Mouse (Mus musculus) layer of hippocampus, postnatal 10 days (tissue): ENCODE measurements at regions not wholly inside any gene's neighbourhood (a gene's known extent, or its start where the extent isn't known, plus 50 kb on each side); places are given as distances from the start of the nearest gene placed in this dataset.
"Not testable (repeated sequence)": the region's sequence is repeated elsewhere in the genome, so short reads cannot be mapped to it uniquely, and the experiment has no call there.

ENCODE experiments used
- DNase-seq, 2 experiments: peaks; one replicate each; pipeline ENCODE4 v3.0.0; 2021; ENCODE audit warnings: low spot score in 2 of 2

DNA sequence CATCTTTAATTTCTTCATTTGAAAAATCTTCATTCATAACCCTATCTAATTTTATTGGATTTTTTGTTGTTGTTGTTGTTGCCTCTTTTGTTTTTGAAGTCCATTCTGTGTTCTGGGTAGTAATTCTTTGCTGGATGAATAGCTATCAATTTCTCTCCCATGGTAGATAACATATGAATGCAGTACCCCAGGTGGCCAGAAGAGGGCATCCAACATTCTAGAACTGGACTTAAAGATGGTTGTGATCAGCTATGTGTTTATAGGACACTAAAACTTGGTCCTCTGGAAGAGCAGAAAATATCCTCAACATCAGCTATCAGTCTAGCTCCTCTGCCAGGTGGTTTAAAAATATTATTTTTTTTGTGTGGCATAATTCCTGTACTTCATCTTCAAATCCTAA, 73.0 kb downstream of the Prl2c3 start:
- DNase-seq: not testable (repeated sequence)

DNA sequence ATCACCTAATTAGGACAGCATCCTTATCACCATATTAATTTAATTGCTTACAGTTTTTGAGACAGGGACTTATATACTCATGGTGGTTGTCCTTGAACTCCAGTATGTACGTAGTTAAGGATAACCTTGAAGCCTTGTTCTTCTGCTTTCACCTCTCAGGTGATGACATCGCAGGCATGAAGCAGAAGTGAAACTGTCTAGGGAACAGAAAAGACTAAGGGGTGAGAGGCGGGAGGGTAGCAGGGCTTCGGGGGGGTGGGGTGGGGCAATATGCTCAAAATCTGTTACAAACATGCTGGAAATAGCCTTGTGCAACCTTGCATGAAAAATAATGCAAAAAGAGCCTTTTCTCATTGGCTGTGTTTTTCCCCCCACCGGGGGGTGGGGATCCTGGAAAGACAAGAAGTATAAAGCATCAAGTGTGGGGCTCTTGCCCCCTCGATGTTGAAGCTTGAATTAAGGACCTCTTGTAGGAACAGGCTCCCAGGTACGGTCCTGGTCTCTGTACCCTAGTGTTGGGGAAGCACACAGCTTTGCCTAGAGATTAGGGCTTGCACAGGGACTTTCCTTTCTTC, 81.8 kb downstream of the Prl2c3 start:
- DNase-seq: not testable (repeated sequence)

DNA sequence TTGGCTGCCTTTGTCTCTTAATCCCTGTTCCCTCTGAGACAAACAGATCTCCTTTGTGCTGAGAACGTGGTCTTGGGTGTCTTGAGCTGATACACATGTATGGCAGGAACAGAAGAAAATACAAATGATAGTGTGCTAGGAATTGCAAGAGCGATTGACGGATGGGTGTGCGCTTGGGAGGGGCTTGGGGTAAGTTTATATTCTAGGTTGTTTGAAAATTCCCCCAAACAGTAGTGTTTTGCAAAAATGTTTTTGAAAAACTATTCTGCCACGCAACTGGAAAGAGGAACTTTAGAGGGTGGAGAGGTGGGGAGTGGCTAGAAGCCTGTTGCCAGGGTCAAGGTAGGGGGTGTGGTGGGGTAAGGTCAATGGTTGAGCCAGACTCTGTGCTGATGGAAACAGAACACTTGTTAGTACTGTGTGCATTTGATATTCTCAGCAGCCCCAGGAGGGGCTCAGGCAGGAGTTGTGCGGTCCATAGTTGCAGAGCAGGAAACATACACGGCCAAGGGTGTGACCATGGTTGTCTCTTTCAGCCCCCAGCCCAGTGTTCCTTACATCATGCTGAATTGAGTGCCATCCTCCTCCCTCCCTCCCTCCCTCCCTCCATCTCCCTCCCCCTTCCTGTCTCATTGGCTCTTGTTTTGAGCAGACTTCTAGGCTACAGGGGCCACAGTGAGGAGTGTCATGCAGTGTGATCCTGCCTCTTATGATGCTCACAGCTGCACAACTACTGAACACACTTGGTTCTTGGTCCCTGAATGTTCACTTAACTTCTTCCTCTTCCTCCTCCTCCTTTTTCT, 88.2 kb downstream of the Prl2c3 start:
- no peak for DNase-seq

DNA sequence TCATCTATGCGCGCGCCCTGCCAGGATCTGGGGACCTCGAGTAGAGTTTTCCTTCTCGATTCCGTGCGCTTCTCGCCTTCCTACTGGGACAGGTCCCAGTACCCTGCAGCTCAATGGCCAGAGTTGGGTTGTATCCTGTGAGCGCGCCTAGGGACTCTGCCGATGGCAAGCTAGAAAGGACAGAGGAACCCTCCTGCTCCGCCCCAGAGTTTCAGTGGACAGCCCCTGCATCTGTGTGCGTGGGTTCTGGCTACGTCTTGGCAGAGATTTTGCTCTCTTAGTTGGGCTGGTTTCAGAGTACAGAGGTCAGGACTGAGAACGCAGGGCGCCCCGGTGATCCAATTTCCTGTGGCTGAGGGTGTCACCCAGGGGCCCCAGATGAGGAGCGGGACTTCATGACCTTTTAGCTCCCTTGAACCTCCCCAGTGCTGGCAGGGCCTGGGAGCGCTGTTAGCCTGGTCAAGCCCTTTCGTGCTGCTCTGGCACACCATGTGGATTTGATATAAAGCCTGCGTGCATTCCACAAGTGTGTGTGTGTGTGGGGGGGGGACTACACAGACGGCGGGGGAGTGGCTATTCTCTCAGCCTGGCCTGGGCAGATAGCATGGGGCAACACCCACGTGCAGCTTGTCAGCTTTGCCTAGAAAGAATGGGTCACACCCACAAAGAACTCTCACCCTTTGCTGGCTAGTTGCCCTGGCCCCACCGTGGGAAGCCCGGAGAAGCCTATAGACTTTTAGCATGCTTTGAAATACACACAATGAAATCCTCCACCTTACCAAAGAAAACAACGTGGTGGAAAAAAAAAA, 96.9 kb downstream of the Prl2c3 start:
- not testable (repeated sequence) for DNase-seq

DNA sequence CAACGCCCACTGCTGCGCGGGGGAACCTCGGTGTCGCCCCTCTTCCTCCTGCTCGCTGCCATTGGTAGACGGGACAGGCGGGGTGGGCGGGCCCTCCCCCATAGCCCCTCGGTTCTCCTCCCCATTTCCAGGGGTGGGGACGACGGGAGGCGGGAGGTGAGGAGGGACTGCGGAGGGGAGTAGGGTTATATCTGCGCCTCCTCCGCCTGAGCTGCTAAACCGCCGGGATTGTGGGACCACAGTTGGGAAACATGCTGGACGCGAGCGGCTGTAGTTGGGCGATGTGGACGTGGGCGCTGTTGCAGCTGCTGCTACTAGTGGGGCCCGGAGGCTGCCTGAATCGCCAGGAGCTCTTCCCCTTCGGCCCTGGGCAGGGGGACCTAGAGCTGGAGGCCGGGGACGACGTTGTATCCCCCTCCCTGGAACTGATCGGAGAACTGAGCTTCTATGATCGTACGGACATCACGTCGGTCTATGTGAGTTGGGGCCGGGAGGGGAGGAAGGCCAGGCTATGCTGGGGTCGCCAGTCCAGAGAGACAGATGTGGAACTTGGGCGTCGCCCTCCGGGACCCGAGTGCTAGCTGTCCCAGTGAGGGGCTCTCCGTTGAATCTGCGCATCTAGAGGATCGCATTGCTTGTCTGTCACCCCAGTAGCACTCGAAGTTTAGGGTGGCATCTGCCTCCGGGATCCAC, 97.6 kb downstream of the Prl2c3 start:
- DNase-seq: not testable (repeated sequence)

DNA sequence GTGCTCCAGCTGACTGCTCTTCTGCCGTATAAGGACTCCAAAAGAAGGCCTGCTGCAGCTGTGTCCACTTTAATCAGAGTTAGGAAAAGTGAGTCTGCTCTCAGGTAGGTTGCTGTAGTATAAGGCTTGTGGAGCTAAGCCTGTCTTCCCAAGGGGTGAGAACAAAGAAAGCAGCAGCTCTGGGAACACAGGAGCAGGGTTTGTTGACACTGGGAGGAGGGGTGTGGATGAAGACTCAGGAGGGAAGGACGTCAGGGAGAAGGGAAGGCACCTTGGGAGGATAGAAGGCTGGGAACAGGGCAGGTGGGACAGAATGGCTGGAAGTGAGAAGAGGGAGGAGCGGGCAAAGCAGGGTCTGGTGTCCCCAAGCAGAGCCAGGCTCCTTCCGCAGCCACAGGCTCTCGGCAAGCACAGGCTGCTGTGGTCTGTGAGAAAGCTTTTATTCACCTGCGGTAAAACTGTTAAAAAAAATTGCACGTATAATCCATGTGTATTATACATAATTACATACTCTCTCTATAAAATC, 106.2 kb downstream of the Prl2c3 start:
- not testable (repeated sequence) for DNase-seq

DNA sequence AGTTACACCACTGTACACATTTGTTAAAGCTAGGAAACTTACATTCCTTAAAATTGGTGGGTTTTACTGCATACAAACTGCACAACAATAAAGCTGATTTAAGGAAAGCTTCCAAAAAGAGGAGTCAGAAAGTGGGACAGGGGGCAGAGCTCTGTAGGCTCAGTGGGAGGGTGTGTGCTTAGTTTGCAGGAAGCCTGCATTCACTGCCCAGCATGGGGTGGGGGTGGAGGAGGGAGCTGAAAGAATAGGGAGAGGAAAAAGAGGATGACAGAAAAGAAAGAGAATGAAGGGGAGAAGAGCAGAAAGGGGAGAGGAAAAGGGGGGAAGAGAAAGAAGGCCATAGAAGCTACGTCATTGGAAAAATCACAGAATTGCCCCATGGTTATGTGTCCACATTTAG, 111.1 kb downstream of the Prl2c3 start:
- DNase-seq: not testable (repeated sequence)

DNA sequence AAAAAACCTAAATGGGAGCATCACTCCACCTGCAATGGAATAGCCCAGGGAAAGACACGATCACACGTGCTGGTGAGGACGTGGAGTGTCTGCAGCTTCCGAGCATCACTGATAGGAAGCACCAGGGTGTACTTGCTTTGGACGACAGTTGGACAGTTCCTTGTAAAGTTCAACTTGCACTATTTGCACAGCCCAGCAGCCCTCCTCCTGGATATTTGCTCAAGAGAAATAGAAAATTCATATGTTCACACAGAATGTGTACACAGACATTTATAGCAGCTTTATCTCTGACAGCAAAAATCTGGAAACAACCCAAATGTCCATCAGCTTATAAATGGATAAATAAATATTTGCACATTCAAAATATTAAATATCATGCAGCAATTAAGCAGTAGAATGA, 111.7 kb downstream of the Prl2c3 start:
- DNase-seq: not testable (repeated sequence)

DNA sequence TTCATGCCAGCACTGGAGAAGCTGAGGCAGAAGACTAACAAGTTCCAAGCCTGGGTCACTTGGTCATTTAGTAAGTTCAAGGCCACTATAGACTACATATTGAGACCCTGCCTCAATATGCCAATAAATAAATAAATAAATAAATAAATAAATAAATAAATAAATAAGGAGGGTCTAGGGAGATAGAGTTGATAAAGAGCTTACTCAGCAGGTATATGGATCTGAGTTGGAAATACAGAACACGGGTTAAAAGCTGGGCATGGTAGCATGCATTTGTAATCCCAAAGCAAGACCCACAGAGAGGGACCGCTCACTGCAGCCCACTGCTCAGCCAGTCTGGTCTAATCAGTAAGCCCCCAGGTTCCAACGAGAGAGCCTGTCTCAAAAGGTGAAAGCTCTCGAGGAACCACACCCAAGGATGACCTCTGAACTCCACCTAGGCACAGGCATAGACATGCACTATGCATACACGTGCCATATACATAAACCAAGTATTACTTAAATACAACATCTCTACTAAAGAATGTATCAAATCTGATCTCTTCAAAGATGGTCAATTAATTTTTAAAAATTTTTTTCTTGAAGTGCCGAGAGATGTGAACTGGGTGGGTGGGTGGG, 115.4 kb downstream of the Ero1lb start:
- DNase-seq: not testable (repeated sequence)

DNA sequence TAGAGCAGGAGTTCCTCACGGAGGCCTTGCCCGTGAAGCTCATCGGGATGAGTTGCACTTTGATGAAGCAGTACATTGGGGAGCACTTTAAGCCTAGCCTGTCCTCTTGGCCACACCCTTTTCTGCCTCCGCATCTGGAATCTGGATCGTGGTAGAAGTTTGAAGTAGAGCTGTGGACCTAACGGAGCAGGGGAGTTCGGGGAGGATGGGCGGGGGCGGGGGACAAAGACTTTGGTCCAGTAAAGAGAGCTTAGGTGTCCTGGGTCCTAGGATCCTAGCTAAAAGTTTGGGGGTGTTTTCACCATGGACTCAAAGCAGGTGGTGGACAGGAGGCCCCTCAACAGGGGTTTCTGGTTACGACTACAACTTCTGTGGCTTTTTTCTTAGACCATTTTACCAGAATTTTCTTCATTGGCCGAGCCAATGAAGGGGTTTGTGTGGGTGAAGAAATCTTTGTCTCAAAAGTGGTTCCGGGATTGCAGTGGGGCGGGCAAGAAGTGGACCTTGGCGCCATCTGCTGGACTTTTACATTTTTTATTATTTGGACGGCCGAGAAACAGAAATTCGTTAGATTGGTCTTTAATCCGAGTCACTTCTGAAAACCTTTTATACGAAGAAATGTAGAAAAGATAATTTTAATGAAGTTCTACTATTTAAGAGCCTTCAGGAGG, 114.7 kb downstream of the Ero1lb start:
- peak; percentile 50 to 73 for DNase-seq

DNA sequence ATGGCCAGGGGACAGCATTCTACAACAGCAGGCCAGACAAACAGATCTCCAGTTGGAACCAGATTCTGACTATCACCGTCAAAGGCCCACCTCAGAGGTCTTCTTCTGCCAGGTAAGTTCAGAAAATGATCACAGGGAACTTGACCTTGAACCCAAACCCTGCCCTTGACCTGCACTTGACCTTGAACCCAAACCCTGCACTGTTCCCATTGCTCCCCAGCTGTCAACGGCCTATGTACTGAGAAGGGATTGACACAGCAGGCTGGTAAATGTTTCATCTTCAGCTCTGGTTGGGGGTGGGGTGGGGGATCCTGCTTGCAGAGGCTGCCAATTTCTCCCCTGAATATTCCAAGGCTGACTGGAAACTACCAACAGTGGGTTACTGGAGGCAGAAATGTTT, 111.7 kb downstream of the Ero1lb start:
- no peak for DNase-seq

DNA sequence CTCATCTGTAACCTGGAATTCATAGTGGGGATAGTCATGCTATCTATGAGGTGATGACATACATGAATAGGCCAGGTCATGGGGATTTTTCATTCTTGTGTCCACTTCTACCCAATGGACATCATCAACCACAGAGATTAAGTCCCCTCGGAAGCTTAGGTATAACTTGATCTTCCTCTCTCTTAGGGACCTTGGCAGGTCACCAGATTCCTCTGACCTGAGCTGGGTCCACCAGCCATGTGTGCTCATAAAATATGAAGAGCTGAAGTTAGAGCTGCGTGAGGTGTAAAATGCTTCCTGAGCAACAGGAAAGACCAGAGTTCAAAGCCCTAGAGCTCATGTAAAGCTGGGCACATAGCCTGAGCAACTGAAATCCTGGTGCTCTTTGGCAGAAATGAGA, 105.3 kb downstream of the Ero1lb start:
- not testable (repeated sequence) for DNase-seq

DNA sequence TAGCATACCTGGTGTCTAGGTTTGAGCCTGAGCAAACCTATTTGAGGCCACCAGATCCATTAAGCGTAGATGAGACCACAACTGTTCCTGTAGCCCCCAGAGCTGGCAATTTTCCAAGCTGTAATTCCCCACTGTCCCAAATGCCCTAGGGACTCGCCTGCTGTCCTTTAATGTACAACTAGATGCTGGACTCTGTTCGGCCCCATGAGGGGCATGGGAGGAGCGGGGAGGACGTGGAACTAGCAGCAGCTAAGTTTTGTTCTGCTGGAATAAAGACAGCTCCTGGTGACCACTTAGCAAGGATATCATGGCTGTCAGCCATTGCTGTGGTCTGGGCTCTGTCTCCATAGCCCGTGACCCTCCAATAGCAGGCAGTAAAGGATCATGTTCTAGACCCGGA, 103.1 kb downstream of the Ero1lb start:
- not testable (repeated sequence) for DNase-seq

DNA sequence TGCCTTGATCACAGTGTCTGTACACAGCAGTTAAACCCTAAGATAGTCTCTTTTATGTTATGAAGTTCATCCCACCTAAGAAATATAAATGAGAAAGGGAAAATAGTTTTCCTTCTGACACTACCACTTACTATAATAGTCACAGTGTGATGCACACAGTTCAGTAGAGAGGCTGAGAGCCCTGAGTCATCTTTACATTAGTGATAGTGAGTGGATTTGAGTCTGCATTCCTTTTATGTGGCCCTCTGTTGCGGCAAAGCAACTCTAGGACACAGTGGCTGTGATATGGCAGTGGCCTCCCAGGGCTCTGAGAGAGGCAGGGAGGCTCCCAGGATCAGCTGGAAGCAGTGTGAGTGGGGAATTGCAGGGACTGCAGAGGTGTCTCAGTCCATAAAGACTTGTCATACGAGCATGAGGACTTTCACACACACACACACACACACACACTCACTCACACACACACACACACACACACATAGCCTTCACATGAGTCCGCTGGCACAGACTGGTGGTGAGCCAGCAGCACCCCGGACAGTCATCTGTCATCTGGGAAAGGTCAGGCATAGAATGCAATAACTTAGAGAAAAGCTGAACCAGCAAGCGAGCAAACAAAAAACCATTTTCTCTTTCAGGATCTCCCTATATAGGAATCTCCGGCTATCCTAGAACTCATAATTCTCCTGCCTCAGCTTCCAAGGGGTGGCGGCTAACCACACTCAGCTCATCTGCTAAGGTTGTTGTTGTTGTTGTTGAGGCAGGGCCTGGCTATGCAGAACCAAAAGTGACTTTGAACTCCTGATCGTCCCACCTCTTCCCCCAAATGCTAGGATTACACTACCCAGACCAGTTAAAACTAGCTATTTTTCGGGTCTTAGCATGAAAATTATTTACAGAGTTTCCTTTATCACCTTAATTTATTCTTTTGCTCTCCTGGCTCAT, 102.3 kb downstream of the Ero1lb start:
- not testable (repeated sequence) for DNase-seq

DNA sequence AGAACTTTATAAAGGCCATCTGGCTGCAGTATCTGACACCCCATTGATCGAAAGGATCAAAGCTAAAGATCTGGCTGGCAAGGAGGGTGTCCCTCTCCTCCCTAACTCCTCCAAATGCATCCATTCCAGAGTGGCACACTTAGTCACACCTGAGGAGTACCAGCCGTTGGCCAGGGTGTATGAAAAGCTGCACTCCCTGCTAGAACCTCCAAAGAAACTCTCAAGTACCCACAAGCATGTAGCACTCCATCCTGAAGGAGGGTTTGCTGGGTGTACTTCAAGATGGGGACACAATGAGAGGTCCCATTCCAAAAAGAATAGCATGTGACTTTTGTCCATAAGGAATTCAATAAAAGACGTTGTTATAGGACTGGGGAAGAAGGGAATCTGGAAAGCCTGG, 100.4 kb downstream of the Ero1lb start:
- not testable (repeated sequence) for DNase-seq
